Mouse (Mus musculus): ENCODE measurements at regions not wholly inside any gene's neighbourhood (a gene's known extent, or its start where the extent isn't known, plus 50 kb on each side); places are given as distances from the start of the nearest gene placed in this dataset.

GRCm38 (mm10) chr4:127502621-127503020 lies 144.6 kb upstream of the Gjb5 start:
- DNase-seq = no peak

GRCm38 (mm10) chr4:127501881-127502280 lies 143.9 kb upstream of the Gjb5 start:
- DNase-seq = no peak

- DNase-seq = no peak
Observed at GRCm38 (mm10) chr4:127487016-127487780, 129.2 kb upstream of the Gjb5 start.

GRCm38 (mm10) chr4:127485238-127485637 lies 127.3 kb upstream of the Gjb5 start:
- DNase-seq = no peak

GRCm38 (mm10) chr4:127482461-127482860 lies 124.5 kb upstream of the Gjb5 start:
- DNase-seq = no peak

GRCm38 (mm10) chr4:127480339-127480738 lies 122.4 kb upstream of the Gjb5 start:
- no peak for DNase-seq

GRCm38 (mm10) chr4:127469877-127470276 lies 111.9 kb upstream of the Gjb5 start:
- DNase-seq = no peak

- DNase-seq = no peak
Observed at GRCm38 (mm10) chr4:127454511-127455119, 96.6 kb upstream of the Gjb5 start.

- DNase-seq = no peak
Observed at GRCm38 (mm10) chr4:127452081-127452480, 94.1 kb upstream of the Gjb5 start.

GRCm38 (mm10) chr4:127445300-127445699 lies 87.3 kb upstream of the Gjb5 start:
- DNase-seq = no peak

- no peak for DNase-seq
Observed at GRCm38 (mm10) chr4:127444056-127444455, 86.1 kb upstream of the Gjb5 start.

GRCm38 (mm10) chr4:127442001-127442400 lies 84.0 kb upstream of the Gjb5 start:
- DNase-seq = no peak

GRCm38 (mm10) chr4:127440602-127441001 lies 82.6 kb upstream of the Gjb5 start:
- no peak for DNase-seq

GRCm38 (mm10) chr4:127435076-127435475 lies 77.1 kb upstream of the Gjb5 start:
- peak in 1 of 2 experiments; percentile 36 for DNase-seq

GRCm38 (mm10) chr4:127430237-127430636 lies 72.3 kb upstream of the Gjb5 start:
- no peak for DNase-seq

- DNase-seq = no peak
Observed at GRCm38 (mm10) chr4:127429748-127430147, 71.8 kb upstream of the Gjb5 start.

GRCm38 (mm10) chr4:127423855-127424254 lies 65.9 kb upstream of the Gjb5 start:
- no peak for DNase-seq

GRCm38 (mm10) chr4:127421927-127422450 lies 64.0 kb upstream of the Gjb5 start:
- DNase-seq = no peak

GRCm38 (mm10) chr4:127421129-127421528 lies 63.1 kb upstream of the Gjb5 start:
- no peak for DNase-seq

GRCm38 (mm10) chr4:127419786-127420120 lies 61.8 kb upstream of the Gjb5 start:
- DNase-seq = no peak

GRCm38 (mm10) chr4:127419062-127419785 lies 61.2 kb upstream of the Gjb5 start:
- no peak for DNase-seq

GRCm38 (mm10) chr4:127416906-127417305 lies 58.9 kb upstream of the Gjb5 start:
- DNase-seq = no peak

Data from layer of hippocampus, postnatal 36 days (tissue).